Mouse (Mus musculus) large intestine, adult 2 months (tissue): Measurements from ENCODE around the gene Nol11. TPM values are rescaled to one million over a fixed set of nuclear protein-coding genes. Genes with fewer than 3 reads are reported as not detected.

Source experiments
- DNase-seq: peaks from one replicate; pipeline ENCODE4 v3.0.0-alpha.2; 2012; ENCODE audit warnings: low read depth, low spot score
- WGBS: fragments of 180-500 bp; shearing (Covaris S2); methylation state at CpG from one replicate; pipeline ENCODE4 v1.1.7; 2018; 5-methylcytosine and 5-hydroxymethylcytosine counted together
- polyA plus RNA-seq: library from polyadenylated mRNA; depleted of rRNA; stranded (reverse); fragments of >200 nt; gene quantifications from 2 replicates; pipeline ENCODE4 v1.2.3, GENCODE M21; 2012; rRNA removed

Nol11 gene
- polyA plus RNA-seq, 1 experiment, result 6.1 TPM

DNA sequence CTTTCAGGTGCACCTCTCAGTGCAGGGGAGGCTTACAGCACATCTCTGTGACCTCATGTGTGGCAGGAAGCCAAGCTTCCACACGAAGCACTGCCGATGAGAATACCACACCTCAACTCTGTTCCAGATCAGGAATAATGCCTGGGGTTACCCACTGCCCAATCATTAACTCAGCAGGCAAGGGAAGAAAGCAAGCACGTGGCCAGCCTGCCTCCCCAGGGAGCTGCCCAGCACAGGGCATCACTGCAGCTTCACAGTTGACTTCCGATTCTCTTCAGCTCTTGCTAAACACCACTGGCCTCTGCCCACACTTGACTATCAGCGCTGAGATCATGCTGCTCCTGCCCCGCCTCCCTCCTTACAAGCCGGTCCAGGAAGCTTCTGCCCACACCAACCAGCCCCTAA lies 64.9 kb downstream of the Nol11 start:
- DNase-seq, result no peak
- 3% methylated on average over 7 of the region's 7 CpGs for WGBS

DNA sequence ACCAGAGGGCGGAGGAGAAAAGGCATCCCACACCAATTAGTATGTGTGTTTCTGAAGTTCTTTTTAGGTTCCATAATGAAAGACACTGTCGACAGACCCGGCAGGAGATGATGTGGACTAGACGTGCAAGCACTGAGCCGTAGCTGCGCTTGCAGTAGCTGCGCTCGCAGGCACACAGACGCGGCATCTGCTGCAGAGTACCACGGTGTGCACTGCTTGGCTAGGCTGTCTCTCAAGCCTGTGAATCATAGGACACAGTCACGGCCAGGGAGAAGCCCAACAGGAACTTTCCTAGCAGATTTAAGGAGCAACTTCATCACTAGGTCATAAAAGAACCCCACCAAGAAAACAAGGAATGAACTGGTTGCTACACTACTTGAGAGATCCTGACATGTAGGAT lies 71.4 kb downstream of the Nol11 start:
- DNase-seq, result no peak
- WGBS, result 71% methylated on average over 12 of the region's 12 CpGs

Other genes with a start within 250 kb of the Nol11 start
- gene Kpna2, start 189.8 kb downstream of the Nol11 start, polyA plus RNA-seq, result 48.5 and 53.4 TPM in 2 replicates
- 0.78 and 1.5 TPM in 2 replicates for gene 1810010H24Rik, start 163.7 kb downstream of the Nol11 start, polyA plus RNA-seq
- gene Bptf, start 57.3 kb downstream of the Nol11 start, polyA plus RNA-seq, result 11.2 and 16.7 TPM in 2 replicates